Mouse (Mus musculus) thymus, postnatal 25 days (tissue): ENCODE results near the gene Prrt1.

Experiments
- DNase-seq: peaks from one replicate; pipeline ENCODE4 v3.0.0; 2022

The Prrt1 gene

DNA sequence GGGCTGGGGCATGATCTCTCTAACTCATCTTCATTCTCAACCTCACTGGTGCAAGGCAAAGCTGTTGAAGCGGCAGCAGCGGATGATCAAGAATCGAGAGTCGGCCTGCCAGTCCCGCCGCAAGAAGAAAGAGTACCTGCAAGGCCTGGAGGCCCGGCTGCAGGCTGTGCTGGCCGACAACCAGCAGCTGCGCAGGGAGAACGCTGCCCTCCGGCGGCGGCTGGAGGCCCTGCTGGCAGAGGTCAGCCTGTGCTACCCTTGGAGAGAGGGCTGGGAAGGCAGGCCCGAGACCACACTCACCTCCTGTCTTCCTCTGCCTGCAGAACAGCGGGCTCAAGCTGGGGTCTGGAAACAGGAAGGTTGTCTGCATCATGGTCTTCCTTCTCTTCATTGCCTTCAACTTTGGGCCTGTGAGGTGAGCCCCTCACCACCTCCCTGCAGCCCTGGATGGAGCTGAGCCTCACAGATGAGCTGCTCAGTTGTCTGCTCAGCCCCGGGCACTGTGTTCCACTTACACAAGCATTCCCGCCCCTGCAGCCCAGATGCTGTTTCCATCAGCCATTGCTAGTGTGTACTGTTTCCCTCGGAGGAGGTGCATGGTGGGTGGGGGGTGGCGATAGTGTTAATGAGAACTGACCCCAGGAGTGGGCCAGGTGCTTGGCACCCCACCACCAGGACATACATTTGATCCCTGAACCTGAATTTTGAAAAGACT, 22.3 kb downstream of the Prrt1 start:
- DNase-seq: peak; percentile 70

DNA sequence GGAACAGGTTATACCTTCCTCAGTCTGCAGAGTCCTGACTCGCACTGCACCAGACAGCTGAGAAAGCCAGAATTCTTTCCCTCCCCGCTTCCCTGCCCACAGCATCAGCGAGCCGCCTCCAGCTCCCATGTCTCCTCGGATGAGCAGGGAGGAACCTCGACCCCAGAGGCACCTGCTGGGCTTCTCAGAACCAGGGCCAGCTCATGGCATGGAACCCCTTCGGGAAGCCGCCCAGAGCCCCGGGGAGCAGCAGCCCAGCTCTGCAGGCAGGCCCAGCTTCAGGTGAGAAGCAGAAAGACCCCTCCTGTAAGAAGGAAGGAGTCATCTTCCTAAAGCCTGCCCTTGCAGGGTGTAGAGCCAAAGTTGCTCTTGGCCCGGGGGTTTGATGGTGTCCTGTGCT, 23.2 kb downstream of the Prrt1 start:
- DNase-seq: no peak

DNA sequence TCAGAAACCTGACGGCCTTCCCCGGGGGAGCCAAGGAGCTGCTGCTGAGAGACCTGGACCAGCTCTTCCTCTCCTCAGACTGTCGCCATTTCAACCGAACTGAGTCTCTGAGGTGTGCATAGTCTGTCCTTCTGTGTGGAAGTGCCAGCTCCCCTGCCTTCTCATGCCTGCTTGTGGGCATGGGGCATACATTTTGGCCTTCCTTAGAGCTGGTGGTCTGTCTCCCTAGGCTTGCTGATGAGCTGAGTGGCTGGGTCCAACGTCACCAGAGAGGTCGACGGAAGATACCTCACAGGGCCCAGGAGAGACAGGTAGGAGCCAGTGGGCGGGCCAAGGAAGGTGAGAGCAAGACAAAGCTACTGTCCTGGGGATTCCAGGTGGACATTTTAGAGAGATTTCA, 23.7 kb downstream of the Prrt1 start:
- DNase-seq: no peak

DNA sequence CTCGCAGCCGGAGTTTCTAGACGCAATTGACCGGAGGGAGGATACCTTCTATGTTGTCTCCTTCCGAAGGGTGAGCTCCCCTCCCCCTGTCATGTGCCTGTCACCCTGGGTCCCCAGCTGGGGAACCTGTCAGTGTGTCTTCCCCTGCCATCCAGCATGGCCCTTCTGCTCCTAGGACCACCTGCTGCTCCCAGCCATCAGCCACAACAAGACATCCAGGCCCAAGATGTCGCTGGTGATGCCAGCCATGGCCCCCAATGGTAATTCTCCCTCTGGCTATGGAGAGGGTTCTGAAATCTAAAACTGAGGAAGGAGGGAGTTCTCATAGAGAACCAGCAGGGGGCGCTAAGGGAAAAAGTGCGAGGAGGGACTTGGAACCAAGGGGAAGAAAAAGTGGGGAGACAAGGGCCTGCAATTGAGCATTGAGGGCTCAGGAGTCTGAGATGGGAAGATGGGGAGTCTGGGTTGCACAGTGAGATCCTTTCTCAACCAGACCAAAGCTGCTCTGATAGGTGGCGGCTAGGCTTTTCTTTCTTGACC, 24.5 kb downstream of the Prrt1 start:
- peak; percentile 58 for DNase-seq

DNA sequence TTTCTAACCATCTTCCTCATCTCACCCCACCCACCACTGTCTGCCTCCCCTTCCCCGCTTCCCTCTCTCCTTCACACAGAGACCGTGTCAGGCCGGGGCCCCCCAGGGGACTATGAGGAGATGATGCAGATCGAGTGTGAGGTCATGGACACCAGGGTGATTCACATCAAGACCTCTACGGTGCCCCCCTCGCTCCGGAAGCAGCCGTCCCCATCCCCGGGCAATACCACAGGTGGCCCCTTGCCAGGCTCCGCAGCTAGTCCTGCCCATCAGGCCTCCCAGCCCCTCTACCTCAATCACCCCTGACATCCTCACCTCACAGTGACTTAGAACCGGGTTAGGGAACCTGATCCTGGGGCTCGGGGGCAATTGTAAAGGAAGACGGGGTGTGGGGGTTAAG, 25.1 kb downstream of the Prrt1 start:
- no peak for DNase-seq

DNA sequence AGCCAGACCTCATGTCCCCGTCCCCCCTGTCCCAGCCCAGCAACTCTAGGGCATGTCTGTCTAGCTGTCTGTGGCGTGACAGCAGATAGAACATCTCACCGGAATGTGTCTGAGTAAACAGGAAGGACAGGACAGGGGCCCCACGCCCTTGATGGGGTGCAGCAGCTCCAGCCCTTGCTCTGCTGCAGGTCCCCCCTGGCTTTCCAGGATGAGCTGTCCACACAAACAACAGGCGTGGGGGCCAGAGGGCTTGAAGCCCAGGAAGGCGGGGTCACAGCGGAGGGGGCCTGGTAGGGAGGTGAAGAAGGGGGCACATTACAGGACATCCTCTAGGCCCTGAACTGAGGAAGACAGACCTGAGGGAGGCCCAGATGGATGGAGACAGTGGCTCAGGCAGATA, 25.8 kb downstream of the Prrt1 start:
- no peak for DNase-seq

DNA sequence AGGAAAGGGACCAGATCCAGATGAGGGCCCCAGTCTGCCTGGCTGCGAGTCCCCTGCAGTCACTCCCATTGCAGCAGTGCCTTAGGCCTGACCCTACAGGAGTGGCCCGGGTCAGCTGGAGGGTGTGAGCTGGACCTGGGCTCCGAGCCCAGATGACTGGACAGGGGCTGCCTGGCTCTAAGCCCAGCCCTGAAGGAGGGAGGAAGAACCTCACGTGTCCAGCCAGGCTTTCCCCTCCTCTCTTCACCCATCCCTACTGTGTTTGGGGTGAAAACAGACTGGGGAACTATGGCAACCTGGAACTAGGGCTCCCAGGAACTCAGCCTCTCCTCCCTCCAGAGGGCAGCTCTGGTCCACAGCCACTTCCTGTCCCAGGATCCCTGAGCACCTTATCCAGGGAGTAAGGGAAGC, 26.3 kb downstream of the Prrt1 start:
- no peak for DNase-seq

DNA sequence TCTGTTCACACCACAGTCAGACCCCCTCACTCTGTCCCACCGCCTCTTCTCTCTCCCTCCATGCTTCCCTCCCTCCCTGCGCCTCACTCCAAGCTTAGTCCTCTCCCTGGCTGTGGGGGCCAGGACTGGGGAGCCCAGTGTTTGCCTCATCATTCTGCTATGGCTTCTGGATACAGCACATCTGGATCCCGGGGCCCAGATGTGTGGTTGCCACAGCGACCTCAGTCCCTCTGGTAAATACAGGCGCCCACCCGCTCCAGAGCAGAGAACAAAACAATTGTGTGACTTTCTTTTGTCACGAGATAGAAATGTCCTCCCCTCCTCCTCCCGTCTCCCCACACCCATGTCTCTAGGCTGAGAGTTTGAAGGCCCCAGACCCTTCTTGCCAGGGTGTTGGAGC, 27.3 kb downstream of the Prrt1 start:
- no peak for DNase-seq

DNA sequence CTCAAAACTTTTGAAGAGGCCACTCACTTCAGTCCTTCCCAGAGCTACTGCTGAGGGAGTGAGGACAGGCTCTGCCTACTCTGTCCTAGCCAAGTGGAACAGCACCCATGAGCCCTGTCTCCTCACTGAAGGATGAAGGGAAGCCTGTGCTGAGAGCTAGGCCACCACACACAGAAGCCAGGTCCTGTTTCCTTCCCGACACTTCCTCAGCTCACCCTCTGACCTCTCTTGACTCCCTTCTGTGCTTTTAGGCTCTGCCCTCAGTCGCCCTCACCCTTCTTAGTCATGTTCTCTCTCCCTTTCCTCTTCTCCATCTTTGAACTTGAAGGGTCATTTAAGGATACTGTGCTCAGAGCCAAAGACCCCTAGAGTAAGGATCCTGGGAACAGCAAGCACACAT, 27.9 kb downstream of the Prrt1 start:
- DNase-seq: no peak

DNA sequence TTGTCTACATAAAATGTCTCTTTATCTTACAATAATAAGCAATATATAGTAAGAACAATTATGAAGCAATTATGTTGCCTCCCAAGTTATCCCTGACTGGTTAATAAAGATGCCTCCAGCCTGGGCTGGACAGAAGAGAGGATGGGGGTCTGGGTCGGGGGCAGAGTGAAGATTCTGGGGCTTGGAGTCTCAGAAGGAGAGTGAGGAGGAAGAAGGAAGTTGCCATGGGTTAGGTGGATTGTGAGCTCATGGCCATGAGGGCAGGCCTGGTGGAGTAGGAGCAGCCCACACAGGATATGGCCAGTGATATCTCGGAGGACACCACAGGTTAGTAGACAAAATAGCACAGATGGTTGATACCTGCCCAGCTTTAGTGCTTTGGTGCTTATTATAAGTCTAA, 28.8 kb downstream of the Prrt1 start:
- no peak for DNase-seq

DNA sequence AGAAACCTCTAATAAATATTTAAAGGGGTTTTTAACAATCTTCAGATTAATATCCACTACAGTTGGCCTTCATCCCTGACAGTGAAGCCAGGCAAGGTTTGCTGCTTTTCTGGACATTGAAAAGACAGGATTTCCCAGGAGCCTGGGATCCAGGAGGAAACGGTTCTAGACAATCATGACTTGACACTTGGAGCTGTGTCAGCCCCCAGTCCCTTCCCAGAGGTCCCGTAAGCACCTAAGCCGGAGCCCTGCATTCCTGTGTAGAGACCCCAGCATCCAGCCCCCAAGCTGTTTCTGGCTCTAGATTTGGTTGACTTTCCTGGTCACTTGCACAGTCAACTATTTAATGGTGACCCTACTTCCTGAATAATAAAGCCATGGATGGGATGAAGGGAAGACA, 29.3 kb downstream of the Prrt1 start:
- no peak for DNase-seq

DNA sequence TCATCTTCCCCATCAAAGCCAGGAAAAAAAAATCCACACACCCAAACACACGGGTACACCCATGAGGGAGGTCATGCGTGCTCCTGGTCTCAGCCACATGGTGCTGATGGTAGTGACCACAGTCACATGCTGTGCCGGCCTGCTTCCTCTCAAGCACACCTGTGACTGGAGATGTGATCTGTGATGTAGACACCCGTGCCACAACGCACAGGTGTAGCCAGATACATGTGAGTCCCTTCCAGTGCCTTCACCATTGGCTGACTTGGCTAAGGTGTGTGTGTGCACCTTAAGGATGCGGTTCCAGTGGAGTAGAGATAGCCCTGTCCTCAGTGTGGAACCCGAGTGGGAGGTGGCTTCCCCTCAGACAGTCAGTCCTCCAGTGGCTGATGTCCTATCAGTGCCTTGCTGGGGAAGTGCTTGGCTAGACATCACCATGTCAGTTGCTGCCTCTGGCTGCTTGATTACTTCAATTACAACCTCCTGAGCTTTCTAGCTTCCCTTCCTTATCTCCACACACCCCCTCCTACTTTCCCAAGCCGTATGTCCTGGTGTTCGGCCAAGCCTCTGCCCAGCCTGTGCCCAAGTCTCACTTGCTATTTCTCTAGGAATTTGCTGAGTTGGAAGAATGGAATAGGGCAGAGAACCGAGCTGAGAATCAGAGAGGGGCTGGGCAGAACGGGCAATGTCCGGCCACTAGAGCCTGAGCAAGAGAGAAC, 30.0 kb downstream of the Prrt1 start:
- no peak for DNase-seq

DNA sequence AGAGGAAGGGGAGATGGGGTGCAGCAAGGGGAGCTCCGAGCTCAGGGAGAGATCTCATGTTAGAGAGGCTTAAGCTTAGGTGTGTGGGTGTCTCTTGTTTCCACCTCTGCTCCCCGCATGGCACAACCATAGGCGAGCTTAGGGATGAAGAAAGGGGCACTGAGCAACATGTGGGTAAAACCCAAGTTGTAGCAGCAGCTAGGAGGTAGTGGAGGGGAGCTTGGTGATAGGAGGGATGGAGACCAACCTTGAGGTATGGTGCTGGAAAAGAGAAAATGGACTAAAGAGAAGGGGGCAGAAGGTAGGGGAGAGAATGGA, 30.5 kb downstream of the Prrt1 start:
- no peak for DNase-seq

DNA sequence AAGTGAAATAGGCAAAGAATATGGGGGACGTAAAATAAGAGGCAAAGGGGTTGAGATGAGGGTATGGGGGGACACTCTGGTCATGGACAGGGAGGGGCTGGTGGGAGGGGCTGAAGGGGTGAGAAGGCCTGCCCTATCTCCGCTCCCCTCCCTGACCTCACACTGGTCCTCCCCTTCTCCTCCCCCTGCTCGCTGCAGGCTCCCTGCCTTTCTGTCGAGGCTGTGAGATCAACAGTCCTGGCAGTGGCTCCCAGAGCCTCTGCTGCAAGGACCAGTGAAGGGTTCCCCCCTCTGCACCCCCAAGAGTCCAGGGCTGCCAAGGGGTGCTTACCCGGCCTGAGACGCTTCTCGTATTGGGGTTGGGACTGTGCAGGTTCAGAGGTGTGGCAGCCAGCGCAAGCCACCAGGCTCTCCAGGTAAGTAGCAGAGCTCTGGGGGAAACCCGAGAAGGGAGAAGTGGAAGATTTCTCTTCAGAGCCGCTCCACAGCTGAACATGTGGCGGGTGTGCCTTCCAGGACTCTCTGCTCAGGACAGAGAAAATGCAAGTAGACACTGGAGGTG, 31.0 kb downstream of the Prrt1 start:
- DNase-seq: no peak

DNA sequence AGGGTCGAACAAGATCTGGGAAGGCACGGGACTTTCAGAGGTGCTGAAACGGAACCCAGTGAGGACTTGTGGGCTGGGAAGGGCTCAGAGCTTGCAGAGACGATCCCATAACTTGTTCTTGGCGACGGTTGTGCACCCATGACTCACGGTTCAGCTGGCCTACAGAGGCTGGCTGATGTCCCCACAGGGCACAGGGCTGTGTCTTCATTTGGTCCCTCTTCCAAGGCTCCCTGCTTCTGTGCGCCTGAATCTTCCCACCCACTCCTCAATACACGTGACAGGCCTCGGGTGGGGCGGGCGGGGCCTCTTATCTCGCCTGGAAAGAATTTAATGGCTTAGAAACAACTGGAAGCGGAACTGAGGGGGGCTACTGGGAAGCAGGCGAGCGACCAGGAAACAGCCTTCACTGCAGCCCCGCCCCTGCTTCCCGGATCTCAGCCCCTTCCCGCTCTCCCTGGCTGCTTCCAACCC, 31.8 kb downstream of the Prrt1 start:
- no peak for DNase-seq

DNA sequence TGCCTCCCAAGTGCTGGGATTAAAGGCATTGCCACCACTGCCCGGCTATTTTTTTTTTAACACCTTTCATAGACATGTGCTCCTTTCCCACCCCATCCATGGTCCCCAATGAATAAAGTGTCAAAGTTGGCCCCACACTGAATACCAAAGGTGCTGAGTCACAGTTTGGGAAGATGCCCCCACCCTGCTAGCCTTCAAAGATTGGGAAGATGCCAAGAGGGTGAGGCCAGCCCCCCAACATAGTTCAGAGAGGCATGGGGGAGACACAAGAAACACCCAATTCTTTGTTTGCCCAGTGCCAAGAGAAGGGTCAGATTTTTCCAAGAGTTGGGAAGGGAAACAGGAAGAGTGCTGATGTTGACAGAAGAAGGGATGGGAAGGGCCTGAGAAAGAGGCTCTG, 33.1 kb downstream of the Prrt1 start:
- no peak for DNase-seq

DNA sequence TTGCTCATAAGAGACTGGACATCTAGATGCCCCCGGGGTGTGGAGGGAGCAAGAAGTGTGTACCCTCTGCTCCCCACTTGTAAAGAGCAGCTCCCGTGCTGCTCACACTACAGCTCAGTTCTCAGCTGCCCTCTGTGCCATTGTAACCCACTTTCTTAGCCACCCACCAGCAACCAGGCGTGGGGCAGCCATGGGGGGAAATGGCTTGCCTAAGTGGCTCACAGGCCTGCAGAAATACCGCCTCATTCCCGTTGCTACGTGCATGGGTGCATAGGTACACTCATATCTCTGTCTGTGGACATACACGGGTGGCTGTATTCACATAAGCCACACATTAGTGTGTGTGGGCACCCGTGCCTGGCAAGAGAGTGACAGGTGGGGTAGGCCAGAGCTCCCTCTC, 33.6 kb downstream of the Prrt1 start:
- no peak for DNase-seq

DNA sequence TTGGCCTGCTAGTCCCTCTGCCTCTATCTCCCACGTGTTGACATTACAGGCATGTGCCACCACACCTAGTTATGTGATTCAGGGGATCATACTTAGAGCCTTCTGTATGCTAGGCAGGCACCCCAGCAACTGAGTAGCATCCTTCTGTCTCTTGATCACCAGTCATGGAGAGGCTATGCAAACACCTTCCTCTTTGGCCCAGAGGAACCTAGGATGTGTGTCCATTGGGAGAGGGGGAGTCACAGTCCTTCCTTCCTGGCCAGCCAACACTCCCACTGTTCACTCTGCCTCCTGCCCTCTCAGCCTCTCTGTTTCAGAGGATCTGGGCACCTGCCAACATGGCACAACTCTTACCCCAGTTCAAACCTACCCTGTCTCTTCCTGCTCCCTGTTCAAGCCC, 34.2 kb downstream of the Prrt1 start:
- DNase-seq: no peak

DNA sequence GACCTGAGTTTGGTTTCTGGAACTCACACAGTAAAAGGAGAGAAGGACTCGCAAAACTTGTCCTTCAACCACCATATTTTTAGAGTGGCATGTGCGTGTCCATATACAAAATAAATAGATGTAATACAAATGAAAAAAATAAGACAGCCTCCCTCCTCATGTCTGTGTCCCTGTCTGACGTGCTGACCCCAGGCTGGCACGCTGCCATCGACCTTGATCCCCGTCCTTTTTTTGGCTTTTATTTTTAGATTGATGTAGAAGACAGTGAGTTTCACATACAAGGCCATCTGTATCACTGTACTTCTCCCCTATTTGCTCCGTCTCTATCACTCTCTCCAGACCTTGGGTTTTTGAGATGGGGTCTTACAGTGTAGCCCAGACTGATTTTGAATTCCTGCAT, 35.1 kb downstream of the Prrt1 start:
- no peak for DNase-seq

DNA sequence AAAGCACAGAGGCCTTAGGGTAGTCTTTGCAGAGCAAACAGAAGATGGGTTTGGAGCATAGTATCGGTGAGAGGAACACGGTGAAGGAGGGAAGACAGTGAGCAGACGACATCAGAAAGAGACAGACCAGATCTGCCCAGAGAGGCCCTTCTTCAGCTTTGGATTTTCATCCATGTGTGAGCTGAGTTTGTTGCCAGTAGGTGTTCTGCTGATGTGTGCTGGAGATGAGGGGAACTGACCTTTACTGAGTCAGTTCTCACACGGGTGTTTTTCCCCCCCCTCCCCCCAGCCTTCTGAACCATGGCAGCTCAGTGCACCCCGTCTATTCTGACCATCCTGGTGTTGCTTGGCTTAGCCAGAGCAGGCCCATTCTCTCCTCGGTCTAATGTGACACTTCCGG, 40.9 kb downstream of the Prrt1 start, which contains the start of gene Tnxb:
TSS of gene Tnxb (plus strand) at position 301 of the 400 bp plus-strand sequence.
- DNase-seq: no peak

DNA sequence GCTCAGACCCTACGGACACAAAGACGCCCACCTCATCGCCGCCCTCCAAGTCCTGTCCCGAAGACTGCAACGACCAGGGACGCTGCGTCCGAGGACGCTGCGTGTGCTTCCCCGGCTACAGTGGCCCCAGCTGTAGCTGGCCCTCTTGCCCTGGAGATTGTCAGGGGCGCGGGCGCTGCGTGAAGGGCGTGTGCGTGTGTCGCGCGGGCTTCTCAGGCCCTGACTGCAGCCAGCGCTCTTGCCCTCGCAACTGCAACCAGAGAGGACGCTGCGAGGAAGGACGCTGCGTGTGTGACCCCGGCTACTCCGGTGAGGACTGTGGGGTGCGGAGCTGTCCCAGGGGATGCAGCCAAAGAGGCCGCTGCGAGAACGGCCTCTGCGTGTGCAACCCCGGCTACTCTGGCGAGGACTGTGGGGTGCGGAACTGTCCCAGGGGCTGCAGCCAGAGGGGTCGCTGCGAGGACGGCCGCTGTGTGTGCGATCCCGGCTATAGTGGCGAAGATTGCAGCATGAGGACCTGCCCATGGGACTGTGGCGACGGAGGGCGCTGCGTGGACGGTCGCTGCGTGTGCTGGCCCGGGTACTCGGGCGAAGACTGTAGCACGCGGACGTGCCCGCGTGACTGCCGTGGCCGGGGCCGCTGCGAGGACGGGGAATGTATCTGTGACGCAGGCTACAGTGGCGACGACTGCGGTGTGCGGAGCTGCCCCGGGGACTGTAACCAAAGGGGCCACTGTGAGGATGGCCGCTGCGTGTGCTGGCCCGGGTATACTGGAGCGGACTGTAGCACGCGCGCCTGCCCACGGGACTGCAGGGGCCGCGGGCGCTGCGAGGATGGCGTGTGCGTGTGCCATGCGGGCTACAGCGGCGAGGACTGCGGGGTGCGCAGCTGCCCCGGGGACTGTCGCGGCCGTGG, 42.1 kb downstream of the Prrt1 start:
- DNase-seq: no peak

DNA sequence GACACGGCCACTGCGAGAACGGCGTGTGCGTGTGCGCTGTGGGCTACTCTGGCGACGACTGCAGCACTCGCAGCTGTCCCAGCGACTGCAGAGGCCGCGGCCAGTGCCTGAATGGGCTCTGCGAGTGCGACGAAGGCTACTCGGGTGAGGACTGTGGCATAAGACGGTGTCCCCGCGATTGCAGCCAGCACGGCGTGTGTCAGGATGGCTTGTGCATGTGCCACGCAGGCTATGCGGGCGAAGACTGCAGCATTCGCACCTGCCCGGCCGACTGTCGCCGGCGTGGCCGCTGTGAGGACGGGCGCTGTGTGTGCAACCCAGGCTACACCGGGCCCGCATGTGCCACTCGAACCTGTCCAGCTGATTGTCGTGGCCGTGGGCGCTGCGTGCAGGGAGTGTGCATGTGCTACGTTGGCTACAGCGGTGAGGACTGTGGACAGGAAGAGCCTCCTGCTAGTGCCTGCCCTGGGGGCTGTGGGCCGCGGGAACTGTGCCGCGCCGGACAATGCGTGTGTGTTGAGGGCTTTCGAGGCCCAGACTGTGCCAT, 43.0 kb downstream of the Prrt1 start:
- no peak for DNase-seq

DNA sequence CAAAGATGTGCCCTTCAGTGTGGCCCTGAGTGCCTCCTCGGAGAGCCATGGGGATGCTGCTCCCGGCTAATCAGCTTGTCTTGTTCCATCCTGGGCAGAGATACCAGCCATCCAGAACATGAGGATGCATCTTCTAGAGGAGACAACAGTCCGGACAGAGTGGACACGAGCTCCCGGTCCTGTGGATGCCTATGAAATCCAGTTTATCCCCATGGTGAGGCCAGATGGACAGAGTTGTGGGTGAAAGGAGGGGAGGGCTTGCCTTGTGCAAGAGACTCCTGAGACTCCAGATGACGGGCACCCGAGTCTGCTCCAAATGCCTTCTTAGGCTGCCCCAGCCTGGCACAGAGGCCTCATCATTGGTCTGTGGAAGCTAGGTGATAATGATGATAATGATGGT, 43.8 kb downstream of the Prrt1 start:
- no peak for DNase-seq
